Mouse (Mus musculus): ENCODE data around the gene Dupd1. TPM values are rescaled to one million over a fixed set of nuclear protein-coding genes. Genes with fewer than 3 reads are reported as not detected.

The Dupd1 gene
- polyA plus RNA-seq, 1 experiment from 2014 or later = not detected

DNA sequence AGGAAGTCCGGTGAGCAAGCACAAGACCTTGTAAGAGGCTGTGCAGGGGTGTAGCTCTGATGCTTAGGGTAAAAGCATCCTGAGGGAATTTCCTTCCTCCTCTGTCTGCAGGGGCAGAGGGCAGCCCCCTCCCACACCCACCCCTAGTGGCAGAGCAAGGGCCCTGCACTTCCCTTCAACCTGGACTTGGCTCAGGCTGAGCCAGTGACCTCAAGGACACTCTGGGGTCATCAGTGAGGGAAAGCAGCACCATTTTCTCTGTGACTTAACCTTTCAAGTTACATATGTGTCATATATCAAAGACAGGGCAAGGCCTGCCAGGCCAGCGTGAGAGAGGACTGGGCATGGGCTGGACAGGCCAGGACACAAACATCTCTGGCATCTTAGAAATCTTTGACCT lies 4.8 kb downstream of the Dupd1 start:
- Histone ChIP-seq H3K27ac (no peak overlapping the region), H3K4me1 (replicated peaks; ENCODE audit: insufficient read depth, low read length) (no peaks in the 10 kb centered on the region), H3K4me3 (replicated peaks; ENCODE audit: low read depth, low read length) (no peak overlapping the region), H3K9ac (ENCODE audit: low read depth, low read length) (no peak overlapping the region), H3K9me3 (replicated peaks; ENCODE audit: low read length) (no peaks in the 10 kb centered on the region), H3K36me3 (ENCODE audit: insufficient read depth, low read length) (no peaks in the 10 kb centered on the region), H3K4me2 (ENCODE audit: low read length) (no peak overlapping the region), H3K27me3 (ENCODE audit: insufficient read depth, low read length) (no peaks in the 10 kb centered on the region)
- WGBS = 66% methylated on average over 2 of the region's 2 CpGs
- peak; percentile 37; the same call in 1 of the 2 replicates for TF ChIP-seq CTCF (IDR thresholded peaks at IDR 0.05; ENCODE audit: low read depth)
- ATAC-seq (replicated peaks; ENCODE audit: low FRiP score, low read depth) (0 out of 2 replicates have a peak, but pooled peaks have one; percentile 13), DNase-seq (ENCODE audit: low spot score) (no peak)

DNA sequence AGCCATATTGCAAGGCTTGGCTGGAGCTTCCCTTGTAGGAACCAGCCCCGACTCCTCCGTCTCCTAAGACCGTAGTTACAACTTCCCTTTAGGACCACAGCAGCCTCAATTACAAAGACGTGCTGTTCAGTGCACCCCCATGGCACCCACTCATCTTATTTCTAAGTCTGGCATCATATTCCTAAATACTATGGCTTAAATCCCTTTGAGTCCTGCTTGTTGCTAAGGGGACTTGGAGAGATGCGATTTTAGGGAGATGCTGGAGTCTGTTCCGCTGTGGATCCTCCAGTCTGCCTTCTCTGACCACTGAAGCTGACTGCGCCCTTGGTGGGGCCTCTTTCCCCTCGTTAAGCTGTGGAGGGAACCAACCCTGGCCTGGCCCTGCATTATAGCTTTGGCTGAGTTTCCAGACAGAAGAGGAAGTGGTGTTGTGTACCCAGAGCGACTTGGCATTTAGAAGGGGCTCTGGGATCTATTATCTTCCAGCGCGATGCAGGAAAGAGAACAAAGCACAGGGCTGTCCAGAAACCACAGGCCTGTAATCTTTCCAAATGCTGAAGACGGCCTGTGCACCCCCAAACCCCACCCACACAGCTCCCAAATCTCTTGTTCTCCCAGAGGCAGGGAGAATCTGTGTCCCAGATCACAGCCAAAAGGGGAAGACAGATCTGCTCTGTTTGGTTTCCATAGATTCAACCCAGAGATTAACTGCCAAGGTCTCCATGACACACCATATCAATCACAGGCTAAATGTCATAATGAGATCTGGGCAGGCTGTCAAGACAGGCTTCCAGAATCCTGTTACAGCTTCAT lies 7.4 kb downstream of the Dupd1 start:
- no peak overlapping the region for H3K4me2 ChIP-seq (ENCODE audit: low read length)
- no peaks in the 10 kb centered on the region for H3K27me3 ChIP-seq (ENCODE audit: insufficient read depth, low read length)
- DNase-seq (ENCODE audit: low spot score) (no peak), ATAC-seq (replicated peaks; ENCODE audit: low FRiP score, low read depth) (no peak)
- no peak overlapping the region for H3K9ac ChIP-seq (ENCODE audit: low read depth, low read length)
- 0 out of 2 replicates have a peak, but pooled peaks cover 4% of the 10 kb centered on the region for H3K4me1 ChIP-seq (replicated peaks; ENCODE audit: insufficient read depth, low read length)
- H3K4me3 ChIP-seq (replicated peaks; ENCODE audit: low read depth, low read length) = no peak overlapping the region
- 65% methylated on average over 12 of the region's 12 CpGs for WGBS
- H3K36me3 ChIP-seq (ENCODE audit: insufficient read depth, low read length) = no peaks in the 10 kb centered on the region
- TF ChIP-seq CTCF (IDR thresholded peaks at IDR 0.05; ENCODE audit: low read depth) = no peak
- no peaks in the 10 kb centered on the region for H3K9me3 ChIP-seq (replicated peaks; ENCODE audit: low read length)
- no peak overlapping the region for H3K27ac ChIP-seq

DNA sequence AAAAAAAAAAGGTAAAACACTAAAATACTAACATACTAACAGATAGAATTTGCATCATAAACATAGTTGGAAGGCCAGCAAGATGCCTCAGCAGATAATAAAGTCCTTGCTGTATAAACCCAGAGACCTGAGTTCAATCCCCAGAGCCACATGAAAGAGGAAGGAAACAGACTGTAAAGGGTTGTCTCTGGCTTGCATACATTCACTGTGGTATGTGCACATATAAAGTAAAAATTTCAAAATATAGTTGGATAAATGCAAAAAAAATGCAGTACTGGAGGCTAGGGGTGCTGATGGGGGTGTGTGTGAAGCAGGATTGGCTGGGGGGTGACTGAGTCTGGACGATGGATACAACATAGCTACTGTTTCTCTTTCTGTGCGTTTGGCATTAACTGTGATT lies 8.9 kb downstream of the Dupd1 start:
- ATAC-seq (replicated peaks; ENCODE audit: low FRiP score, low read depth) (no peak), DNase-seq (ENCODE audit: low spot score) (no peak)
- no peak for TF ChIP-seq CTCF (IDR thresholded peaks at IDR 0.05; ENCODE audit: low read depth)
- H3K4me3 ChIP-seq (replicated peaks; ENCODE audit: low read depth, low read length) = no peak overlapping the region
- no peaks in the 10 kb centered on the region for H3K27me3 ChIP-seq (ENCODE audit: insufficient read depth, low read length)
- H3K9ac ChIP-seq (ENCODE audit: low read depth, low read length) = no peak overlapping the region
- 0 out of 2 replicates have a peak, but pooled peaks cover 4% of the 10 kb centered on the region for H3K4me1 ChIP-seq (replicated peaks; ENCODE audit: insufficient read depth, low read length)
- WGBS = 83% methylated on average over 2 of the region's 2 CpGs
- no peaks in the 10 kb centered on the region for H3K9me3 ChIP-seq (replicated peaks; ENCODE audit: low read length)
- H3K27ac ChIP-seq = no peak overlapping the region
- H3K4me2 ChIP-seq (ENCODE audit: low read length) = no peak overlapping the region
- no peaks in the 10 kb centered on the region for H3K36me3 ChIP-seq (ENCODE audit: insufficient read depth, low read length)

DNA sequence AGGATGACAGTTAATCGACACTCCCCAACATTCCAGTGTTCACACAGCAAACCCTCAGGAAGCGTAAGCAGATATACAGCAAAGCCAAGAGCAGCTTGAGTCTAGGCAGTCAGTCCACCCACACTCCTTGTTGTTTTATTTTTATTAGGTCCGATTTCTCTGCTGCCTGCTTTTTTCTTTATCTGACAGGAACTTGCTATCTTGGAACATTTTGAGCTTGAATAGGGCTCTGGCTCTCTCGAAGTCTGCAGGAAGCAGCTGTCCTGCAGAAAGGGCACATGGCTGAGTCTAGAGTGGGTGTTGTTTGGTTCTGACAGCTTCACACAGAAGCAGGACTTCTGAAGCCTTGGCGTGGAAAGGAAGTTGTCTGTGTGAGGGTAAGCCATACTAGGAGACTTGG lies 11.1 kb downstream of the Dupd1 start:
- Histone ChIP-seq H3K36me3 (ENCODE audit: insufficient read depth, low read length) (no peaks in the 10 kb centered on the region), H3K4me2 (ENCODE audit: low read length) (no peak overlapping the region), H3K9me3 (replicated peaks; ENCODE audit: low read length) (no peaks in the 10 kb centered on the region), H3K4me3 (replicated peaks; ENCODE audit: low read depth, low read length) (no peak overlapping the region), H3K4me1 (replicated peaks; ENCODE audit: insufficient read depth, low read length) (0 out of 2 replicates have a peak, but pooled peaks cover 4% of the 10 kb centered on the region), H3K27me3 (ENCODE audit: insufficient read depth, low read length) (no peaks in the 10 kb centered on the region), H3K9ac (ENCODE audit: low read depth, low read length) (no peak overlapping the region), H3K27ac (no peak overlapping the region)
- no peak for TF ChIP-seq CTCF (IDR thresholded peaks at IDR 0.05; ENCODE audit: low read depth)
- WGBS = 10% methylated on average over 5 of the region's 5 CpGs
- peak; percentile 70 for DNase-seq (ENCODE audit: low spot score)
- ATAC-seq (replicated peaks; ENCODE audit: low FRiP score, low read depth) = no peak

DNA sequence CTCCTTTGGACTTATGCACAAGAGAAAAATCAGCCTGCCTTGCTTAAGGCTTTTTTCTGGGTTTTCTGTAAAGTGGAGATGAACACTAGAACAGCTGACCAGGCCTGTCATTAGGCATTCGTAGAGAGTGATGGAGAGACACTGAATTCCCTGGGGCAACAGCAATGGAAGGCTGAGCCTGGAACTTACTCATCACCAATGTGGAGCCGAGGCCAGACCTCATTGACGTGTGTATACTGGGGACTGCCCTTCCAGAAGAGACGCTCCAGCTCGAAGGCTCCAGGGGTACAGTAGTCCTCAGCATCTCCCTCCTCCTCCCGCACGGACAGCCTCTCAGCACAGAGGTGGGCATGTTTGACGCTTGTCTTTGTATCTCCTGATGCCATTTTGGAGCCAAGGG lies 11.7 kb downstream of the Dupd1 start:
- 79% methylated on average over 8 of the region's 8 CpGs for WGBS
- H3K36me3 ChIP-seq (ENCODE audit: insufficient read depth, low read length) = no peaks in the 10 kb centered on the region
- DNase-seq (ENCODE audit: low spot score) = no peak
- H3K27ac ChIP-seq = no peak overlapping the region
- no peaks in the 10 kb centered on the region for H3K27me3 ChIP-seq (ENCODE audit: insufficient read depth, low read length)
- no peak for ATAC-seq (replicated peaks; ENCODE audit: low FRiP score, low read depth)
- H3K4me3 ChIP-seq (replicated peaks; ENCODE audit: low read depth, low read length) = no peak overlapping the region
- no peak overlapping the region for H3K9ac ChIP-seq (ENCODE audit: low read depth, low read length)
- H3K4me1 ChIP-seq (replicated peaks; ENCODE audit: insufficient read depth, low read length) = 0 out of 2 replicates have a peak, but pooled peaks cover 4% of the 10 kb centered on the region
- no peaks in the 10 kb centered on the region for H3K9me3 ChIP-seq (replicated peaks; ENCODE audit: low read length)
- TF ChIP-seq CTCF (IDR thresholded peaks at IDR 0.05; ENCODE audit: low read depth) = no peak
- no peak overlapping the region for H3K4me2 ChIP-seq (ENCODE audit: low read length)

DNA sequence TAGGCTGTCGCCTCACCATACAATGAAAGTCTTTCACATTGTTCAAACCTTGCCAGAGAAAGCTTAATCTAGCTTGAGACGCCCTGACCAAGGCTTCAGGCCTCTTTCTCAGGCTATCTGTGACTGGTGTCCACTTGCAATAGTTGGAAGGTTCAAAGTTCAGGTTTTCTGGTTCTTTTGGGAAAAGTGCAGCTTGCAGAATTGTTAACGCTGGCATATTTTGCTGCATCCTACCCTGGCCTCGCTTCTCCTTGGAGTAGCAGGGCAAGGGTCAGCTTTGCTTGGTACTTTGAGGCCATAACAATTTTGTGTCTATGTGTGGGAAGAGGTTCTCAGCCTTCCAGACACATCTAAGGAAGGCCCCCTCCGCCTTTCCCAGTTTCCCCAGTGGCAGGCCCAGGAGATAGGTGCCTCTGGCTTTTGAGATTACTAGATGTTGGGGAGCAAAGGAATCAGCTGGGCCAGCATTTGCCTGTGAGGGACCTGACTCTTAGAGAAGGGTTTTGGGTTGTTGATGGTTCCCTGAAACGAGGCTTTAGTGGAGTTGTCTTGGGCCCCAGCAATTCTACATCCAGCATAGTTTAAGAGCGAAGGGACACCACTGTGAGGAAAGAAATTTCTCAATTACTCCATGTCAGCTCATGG lies 18.1 kb downstream of the Dupd1 start:
- Histone ChIP-seq H3K27ac (no peak overlapping the region), H3K4me1 (replicated peaks; ENCODE audit: insufficient read depth, low read length) (no peaks in the 10 kb centered on the region), H3K36me3 (ENCODE audit: insufficient read depth, low read length) (no peaks in the 10 kb centered on the region), H3K9me3 (replicated peaks; ENCODE audit: low read length) (no peaks in the 10 kb centered on the region), H3K9ac (ENCODE audit: low read depth, low read length) (no peak overlapping the region), H3K4me3 (replicated peaks; ENCODE audit: low read depth, low read length) (no peak overlapping the region), H3K27me3 (ENCODE audit: insufficient read depth, low read length) (no peaks in the 10 kb centered on the region), H3K4me2 (ENCODE audit: low read length) (no peak overlapping the region)
- ATAC-seq (replicated peaks; ENCODE audit: low FRiP score, low read depth) (no peak), DNase-seq (ENCODE audit: low spot score) (no peak)
- whole genome bisulfite sequencing = 86% methylated on average over 7 of the region's 7 CpGs
- TF ChIP-seq CTCF (IDR thresholded peaks at IDR 0.05; ENCODE audit: low read depth) = no peak
